Mouse (Mus musculus) spleen, postnatal 36 days (tissue): ENCODE measurements around the gene Syt9.
"Not testable (repeated sequence)": the region's sequence is repeated elsewhere in the genome, so short reads cannot be mapped to it uniquely, and the experiment has no call there.

Experiments used
- DNase-seq, 2 experiments: peaks; one replicate each; pipeline ENCODE4 v3.0.0; 2022; ENCODE audit warnings: low spot score in 2 of 2, mixed read lengths in 1 of 2

Gene Syt9

DNA sequence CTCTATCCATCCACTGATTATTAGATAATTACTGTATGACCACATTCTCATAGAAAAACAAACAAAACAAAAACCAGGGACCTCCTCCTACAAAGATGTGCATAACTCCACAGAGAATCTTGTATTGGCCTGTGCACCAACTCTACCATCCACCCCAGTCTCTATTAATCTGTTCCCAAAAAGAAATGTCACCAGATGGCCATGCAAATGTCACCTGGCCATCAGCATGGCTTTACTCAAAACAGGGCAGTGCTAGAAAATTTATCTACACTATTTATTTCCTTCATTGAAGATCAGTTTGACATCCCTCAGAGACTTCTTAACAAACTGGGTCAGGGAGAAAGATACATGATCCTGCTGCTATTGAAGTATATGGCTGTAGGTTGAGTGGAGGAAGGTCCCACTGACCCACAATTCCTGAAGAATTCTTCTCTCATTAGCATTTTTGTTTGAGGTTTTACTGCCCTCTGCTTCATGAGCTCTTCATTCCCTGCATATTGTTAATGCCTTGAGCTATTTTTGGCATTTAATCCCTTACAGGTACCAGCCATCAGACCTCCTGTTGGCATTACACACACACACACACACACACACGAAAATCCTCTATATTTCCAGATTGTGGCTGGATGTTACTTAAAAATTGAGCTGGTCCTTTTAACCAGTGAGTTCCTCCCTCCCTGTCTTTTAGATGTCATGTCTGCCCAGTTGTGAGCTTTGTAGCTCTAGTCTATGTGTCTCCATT is 91.3 kb downstream of the Syt9 start:
- no peak for DNase-seq

GRCm38 (mm10) chr7:107462962-107463361 is 92.4 kb downstream of the Syt9 start:
- DNase-seq = no peak

DNA sequence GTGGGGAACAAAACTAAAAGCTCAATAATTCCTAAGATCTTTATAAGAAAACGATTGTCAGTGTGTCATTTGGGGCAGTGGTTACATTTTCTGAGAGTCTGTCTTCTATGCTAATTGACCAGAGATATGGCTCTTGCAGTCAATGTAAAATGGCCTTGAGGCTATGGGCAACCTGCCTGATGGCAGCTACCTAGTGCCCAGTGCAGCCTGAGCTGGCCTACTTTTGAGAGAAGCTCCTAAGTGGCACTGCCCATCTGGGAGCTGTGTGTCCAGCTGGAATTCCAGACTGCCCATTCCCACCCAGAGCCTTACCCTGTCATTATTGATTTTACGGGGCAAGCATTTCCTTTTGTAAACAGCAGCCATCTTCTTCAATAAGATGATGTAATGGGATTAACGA is 94.6 kb downstream of the Syt9 start:
- DNase-seq = no peak

- DNase-seq = no peak
These were observed 108.7 kb downstream of the Syt9 start for GRCm38 (mm10) chr7:107478979-107479965.

GRCm38 (mm10) chr7:107485709-107486108 is 115.2 kb downstream of the Syt9 start:
- DNase-seq = not testable (repeated sequence)

- DNase-seq = no peak
These were observed 124.9 kb downstream of the Syt9 start for GRCm38 (mm10) chr7:107495428-107495827.

- DNase-seq = no peak
These were observed 126.4 kb downstream of the Syt9 start for GRCm38 (mm10) chr7:107496923-107497322.

- DNase-seq = no peak
These were observed 130.1 kb downstream of the Syt9 start for GRCm38 (mm10) chr7:107500641-107501040.

DNA sequence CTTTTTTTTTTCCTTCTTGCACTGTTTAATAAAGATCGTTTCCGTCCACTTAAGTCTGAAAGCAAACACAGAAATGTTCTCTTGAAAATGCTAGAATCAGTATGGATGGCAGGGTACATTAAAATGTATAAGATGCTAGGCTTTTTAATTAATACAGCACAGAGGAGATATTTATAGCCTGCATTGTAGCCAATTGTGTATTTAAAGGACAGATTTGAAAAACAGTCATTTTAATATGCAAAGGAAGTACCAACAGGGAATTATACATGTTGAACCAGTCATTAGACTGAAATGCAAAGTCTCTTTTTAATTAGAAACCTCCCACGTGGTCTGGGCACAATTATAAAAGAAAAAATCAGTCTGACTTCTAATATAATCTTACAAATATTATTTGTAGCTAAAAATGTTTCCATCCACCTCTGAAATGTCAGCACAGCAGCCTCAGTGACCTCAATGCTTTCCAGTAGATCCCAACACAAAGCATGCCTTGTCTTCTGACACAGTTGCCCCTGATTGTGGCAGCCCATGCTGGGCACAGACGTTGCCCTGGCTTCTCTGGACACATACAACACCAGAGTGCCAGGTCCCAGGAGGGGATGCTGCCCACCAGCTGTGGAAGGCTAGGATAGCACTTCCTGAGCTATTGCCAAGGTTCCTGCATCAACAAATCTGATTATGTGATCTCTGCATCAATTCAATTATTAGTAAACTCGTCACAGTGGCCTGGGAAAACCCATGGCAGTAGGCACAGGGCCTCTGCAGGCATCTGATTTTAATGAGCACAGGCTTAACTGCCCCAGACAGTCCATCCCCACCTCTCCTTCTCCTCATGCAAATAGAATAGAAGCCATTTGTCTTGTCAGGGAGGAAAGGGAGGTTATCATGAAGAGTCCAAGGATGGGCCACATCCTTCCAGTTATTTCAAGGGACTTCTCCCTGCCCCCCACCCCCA is 134.5 kb downstream of the Syt9 start:
- DNase-seq = no peak

- no peak for DNase-seq
These were observed 137.4 kb downstream of the Syt9 start for GRCm38 (mm10) chr7:107507920-107508319.

- DNase-seq = no peak
These were observed 139.2 kb downstream of the Syt9 start for GRCm38 (mm10) chr7:107509740-107510139.

GRCm38 (mm10) chr7:107516704-107517410 is 146.3 kb downstream of the Syt9 start:
- no peak for DNase-seq

DNA sequence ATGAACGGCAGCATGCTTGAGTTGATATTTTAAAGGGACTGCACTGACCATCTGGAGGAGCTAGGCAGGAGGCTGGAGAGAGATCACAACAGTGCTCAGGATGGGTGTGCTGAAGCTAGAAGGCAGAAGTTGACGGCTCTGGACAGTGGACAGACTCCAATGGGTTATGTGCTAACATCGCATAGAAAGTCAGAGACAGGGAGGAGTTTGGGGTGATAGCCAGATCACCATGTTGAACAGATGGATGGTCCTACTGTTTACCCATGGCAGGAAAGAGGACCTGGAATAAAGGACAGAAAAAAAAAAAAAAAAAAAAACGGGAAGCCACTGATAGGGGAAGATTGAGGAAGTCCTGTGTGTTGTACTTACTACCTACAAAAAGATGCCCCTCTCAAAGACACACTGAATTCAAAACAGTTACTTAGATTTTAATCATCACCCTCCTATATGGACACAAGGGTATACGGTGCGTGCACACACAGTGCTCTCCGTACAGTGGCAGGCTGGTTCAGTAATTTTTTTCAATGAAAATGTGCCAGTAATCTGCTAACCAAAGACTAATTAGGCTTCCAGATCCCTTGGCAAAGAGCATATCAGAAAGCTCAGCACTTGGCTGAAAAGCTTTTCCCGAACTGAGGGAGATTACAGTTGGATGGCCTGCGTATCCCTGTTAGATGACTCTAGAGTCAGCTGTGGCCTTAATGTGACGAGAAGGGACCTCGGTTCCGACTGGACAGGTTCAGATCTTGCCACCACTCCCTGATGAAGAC is 148.9 kb downstream of the Syt9 start:
- no peak for DNase-seq

DNA sequence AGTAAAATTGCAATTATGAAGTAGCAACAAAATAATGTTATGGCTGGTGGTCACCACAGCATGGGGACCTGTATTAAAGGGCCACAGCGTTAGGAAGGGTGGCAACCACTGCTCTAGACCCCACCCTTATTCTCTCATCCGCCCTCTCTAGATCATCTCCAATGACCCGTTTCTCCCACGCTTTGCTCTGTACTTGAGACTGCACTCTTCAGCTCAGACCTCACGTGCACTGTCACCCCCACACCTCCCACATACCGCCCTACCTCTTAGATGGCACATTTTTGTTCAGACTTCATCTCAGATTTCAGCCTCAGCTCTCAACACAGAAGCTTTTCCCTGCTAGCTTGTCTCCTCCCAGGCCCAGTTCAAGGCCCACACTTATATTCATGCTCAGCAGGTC is 150.9 kb downstream of the Syt9 start:
- no peak for DNase-seq

DNA sequence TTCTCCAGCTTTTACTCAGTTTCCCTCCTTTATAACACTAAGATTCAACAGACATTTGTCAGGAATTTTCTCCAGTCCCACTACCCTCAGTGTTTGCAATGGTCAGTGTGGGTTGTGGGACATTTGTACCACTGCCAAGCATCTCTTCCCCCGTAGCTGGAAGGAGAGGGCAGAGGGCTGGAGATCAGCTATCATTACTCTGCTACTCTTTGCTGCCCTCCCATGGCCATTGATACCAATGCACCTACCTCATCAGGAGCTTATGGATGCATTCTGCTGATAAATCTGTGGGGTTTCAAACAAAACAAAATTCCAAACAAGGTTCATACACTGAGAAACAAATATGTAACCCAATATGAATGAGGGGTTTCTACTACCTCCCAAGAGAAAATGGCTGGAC is 155.8 kb downstream of the Syt9 start:
- DNase-seq = no peak

GRCm38 (mm10) chr7:107528169-107528772 is 157.7 kb downstream of the Syt9 start:
- no peak for DNase-seq

DNA sequence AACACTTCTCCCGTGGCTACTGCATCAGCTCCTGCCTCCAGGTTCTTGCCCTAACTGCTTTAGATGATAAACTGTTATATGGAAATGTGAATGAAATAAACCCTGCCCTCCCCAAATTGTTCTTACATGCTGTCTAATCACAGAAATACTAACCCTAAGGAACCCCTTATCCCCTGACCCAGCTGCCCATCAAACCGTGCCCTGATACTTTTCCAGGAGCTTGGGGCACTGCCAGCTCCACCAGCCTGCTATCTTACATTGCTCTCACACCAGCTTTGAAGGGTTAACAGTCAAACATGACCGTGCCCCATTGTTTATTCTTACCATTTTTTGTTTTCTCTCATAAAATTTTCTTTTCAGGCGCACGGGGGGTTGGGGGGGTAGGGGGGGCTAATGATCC is 158.8 kb downstream of the Syt9 start:
- no peak for DNase-seq

- no peak for DNase-seq
These were observed 164.8 kb downstream of the Syt9 start for GRCm38 (mm10) chr7:107535311-107535710.

DNA sequence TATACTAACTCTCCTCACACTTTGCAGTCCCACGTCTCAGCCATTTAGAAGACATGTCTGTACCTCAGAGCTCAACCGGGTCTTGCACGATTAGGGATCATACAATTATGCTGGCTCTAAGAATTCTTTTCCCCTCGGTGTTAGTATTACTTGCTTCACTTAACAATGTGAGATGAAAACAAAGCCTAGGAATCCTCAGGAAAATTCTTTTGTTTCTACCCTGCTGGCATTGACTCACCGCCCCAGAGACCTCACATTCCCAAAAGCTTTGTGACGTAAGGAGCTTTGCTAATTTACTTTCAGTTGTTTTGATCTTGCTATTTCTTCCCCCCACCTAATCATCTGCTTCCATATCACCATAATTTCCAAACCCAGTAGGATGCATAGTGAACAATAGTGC is 166.0 kb downstream of the Syt9 start:
- no peak for DNase-seq

- DNase-seq = no peak
These were observed 169.5 kb downstream of the Syt9 start for GRCm38 (mm10) chr7:107540034-107540433.
